Mouse (Mus musculus): Measurements from ENCODE around the gene Sdc1. TPM values are rescaled to one million over a fixed set of nuclear protein-coding genes. Genes with fewer than 3 reads are reported as not detected.

Sdc1 gene
- total and polyA plus RNA-seq, 3 experiments, result 1.7 to 5.3 (median 2.6) TPM

DNA sequence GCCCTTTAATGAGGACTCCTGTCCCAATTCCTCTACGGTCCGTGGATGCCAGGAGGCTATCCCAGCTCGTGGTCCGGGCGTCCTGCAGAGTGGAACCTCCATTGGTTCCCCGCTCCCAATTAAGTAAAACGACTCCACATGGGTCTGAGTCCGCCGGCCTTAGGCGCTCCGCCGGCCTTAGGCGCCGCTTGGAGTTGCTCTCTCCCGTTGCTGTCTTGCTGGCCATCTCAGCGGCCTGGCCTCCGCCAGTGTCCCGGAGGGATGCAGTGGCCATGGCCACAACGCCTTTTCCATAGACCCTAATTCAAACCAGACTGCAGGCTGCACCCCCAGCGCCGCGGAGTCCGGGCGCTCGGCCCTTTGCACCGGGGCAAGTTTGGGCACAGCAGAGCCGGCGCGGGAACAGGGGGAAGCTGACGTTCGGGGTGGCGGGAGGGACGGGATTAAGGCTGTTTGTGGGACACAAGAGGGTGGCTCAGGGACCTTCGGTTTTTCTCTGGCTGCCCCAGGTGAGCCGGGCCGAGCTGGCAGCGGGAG, 789 bp downstream of the Sdc1 start:
- Histone ChIP-seq H3K4me3 (replicated peaks in 1 of 3; ENCODE audit: low read depth in 2 of 3, low read length in 2 of 3, poor library complexity in 1 of 3) (peak overlapping the region; percentile 34 to 58 (median 51)), H3K27ac (ENCODE audit: insufficient read depth, low read depth) (no peak overlapping the region), H3K9ac (ENCODE audit: insufficient read depth, low read depth) (peak overlapping the region; percentile 21; the same call in 1 of the 2 replicates), H3K4me1 (ENCODE audit: control insufficient read depth in 1 of 2, insufficient read depth in 2 of 2) (peaks cover 0 to 10% of the 10 kb centered on the region in 2 experiments; a peak in 2 of 4 replicates), H3K27me3 (replicated peaks) (peaks cover 13% of the 10 kb centered on the region), H3K36me3 (replicated peaks in 1 of 2; ENCODE audit: control insufficient read depth in 1 of 2, insufficient read depth in 1 of 2, low read length in 1 of 2) (no peaks in the 10 kb centered on the region), H3K4me2 (ENCODE audit: insufficient read depth, low read depth, poor library complexity, severe bottlenecking) (peak overlapping the region; percentile 53), H3K9me3 (replicated peaks; ENCODE audit: low read length) (peaks cover 4% of the 10 kb centered on the region), H3K79me2 (replicated peaks; ENCODE audit: control insufficient read depth, extremely low read depth, insufficient read depth, poor library complexity, severe bottlenecking) (no peaks in the 10 kb centered on the region)
- in situ Hi-C loops (cut with MboI; ENCODE audit: low pct_ligation_motif_present, low pct_unique_long_range_greater_than_20kb, low sequenced_read_pairs) (loop anchor here (10.0 kb wide), 1 partner anchor 243 kb away; no protein-coding TSS in a partner anchor), dilution Hi-C loops (cut with MboI; ENCODE audit: extremely low pct_ligation_motif_present, extremely low pct_unique_long_range_greater_than_20kb, low sequenced_read_pairs) (no loop called here)
- no peak for DNase-seq (ENCODE audit: extremely low read depth)
- TF ChIP-seq MXI1 (IDR thresholded peaks at IDR 0.05; ENCODE audit: low read depth, low read length) (peak; percentile 9; the same call in 1 of the 2 replicates), SIN3A (IDR thresholded peaks at IDR 0.05; ENCODE audit: low read length) (0 out of 2 replicates have a peak, but pooled peaks have one; percentile 8), CHD2 (IDR thresholded peaks at IDR 0.05; ENCODE audit: low read length) (no peak)

DNA sequence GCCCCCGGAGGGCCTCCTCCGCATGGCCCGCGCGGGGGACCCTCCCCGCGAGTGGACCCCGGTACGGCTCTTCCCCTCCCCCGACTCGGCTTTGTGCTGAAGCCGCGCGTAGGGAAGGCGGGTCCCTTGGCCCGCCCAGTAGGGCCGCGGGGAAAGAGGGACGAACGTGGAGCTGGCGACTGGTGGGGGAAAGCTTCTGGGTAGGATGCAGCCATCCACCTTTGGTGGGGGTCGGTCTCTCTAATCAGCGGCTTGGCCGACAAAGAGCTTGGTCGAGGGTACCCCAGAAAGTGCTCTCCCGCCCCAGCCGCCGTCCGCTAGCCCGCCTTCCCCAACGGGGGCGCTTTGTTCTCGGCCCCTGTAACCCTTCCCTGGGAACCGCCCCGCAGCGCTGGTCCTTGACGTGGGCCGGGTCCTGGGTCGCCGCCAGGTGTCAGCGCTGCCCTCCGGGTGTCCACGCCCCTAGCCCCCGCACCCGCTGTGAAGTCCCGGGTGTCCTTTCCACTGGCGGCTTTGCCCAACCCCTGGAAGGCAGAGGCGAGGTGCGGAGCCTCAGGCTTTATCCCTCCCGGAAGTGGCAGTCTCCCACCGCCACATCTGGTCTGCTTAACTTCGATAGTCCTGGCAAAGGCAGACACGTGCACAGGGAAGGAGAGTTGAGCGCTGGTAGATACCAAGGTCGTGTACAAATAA, 1.5 kb downstream of the Sdc1 start:
- Histone ChIP-seq H3K4me3 (replicated peaks in 1 of 3; ENCODE audit: low read depth in 2 of 3, low read length in 2 of 3, poor library complexity in 1 of 3) (peak overlapping the region; percentile 34 to 58 (median 51)), H3K79me2 (replicated peaks; ENCODE audit: control insufficient read depth, extremely low read depth, insufficient read depth, poor library complexity, severe bottlenecking) (no peaks in the 10 kb centered on the region), H3K27ac (ENCODE audit: insufficient read depth, low read depth) (no peak overlapping the region), H3K36me3 (replicated peaks in 1 of 2; ENCODE audit: control insufficient read depth in 1 of 2, insufficient read depth in 1 of 2, low read length in 1 of 2) (no peaks in the 10 kb centered on the region), H3K9ac (ENCODE audit: insufficient read depth, low read depth) (peak overlapping the region; percentile 21; the same call in 1 of the 2 replicates), H3K4me1 (ENCODE audit: control insufficient read depth in 1 of 2, insufficient read depth in 2 of 2) (peaks cover 0 to 10% of the 10 kb centered on the region in 2 experiments; a peak in 2 of 4 replicates), H3K27me3 (replicated peaks) (peaks cover 13% of the 10 kb centered on the region), H3K4me2 (ENCODE audit: insufficient read depth, low read depth, poor library complexity, severe bottlenecking) (peak overlapping the region; percentile 53), H3K9me3 (replicated peaks; ENCODE audit: low read length) (peaks cover 4% of the 10 kb centered on the region)
- in situ Hi-C loops (cut with MboI; ENCODE audit: low pct_ligation_motif_present, low pct_unique_long_range_greater_than_20kb, low sequenced_read_pairs), result loop anchor here (10.0 kb wide), 1 partner anchor 242 kb away; no protein-coding TSS in a partner anchor
- TF ChIP-seq ETS1 (conservative IDR thresholded peaks at IDR 0.05; ENCODE audit: low read depth, low read length), result no peak
- TF ChIP-seq NELFE (IDR thresholded peaks at IDR 0.05; ENCODE audit: low read depth, low read length), result no peak
- no peak for TF ChIP-seq POLR2AphosphoS2 (IDR thresholded peaks at IDR 0.05; ENCODE audit: low read depth, low read length)
- TF ChIP-seq USF2 (conservative IDR thresholded peaks at IDR 0.05; ENCODE audit: low read depth, low read length), result no peak
- no peak for TF ChIP-seq ZC3H11A (IDR thresholded peaks at IDR 0.05; ENCODE audit: low read depth, low read length)
- TF ChIP-seq ELF1 (IDR thresholded peaks at IDR 0.05; ENCODE audit: low read depth, low read length), result 0 out of 2 replicates have a peak, but pooled peaks have one; percentile 15
- TF ChIP-seq ZMIZ1 (IDR thresholded peaks at IDR 0.05; ENCODE audit: low read depth, low read length), result no peak
- no peak for TF ChIP-seq NRF1 (IDR thresholded peaks at IDR 0.05; ENCODE audit: low read depth, low read length)
- no peak; the same call in 1 of the 2 replicates for TF ChIP-seq MXI1 (IDR thresholded peaks at IDR 0.05; ENCODE audit: low read depth, low read length)
- TF ChIP-seq TBP (conservative IDR thresholded peaks at IDR 0.05; ENCODE audit: low read depth, low read length), result no peak
- TF ChIP-seq TCF12 (IDR thresholded peaks at IDR 0.05; ENCODE audit: low read depth, low read length), result no peak
- peak in 1 of 2 experiments; percentile 37; a peak in 2 of 4 replicates for TF ChIP-seq CTCF (conservative IDR thresholded peaks at IDR 0.05 in 1 of 2, IDR thresholded peaks at IDR 0.05 in 1 of 2; ENCODE audit: low read depth in 2 of 2, low read length in 2 of 2)
- TF ChIP-seq SMC3 (IDR thresholded peaks at IDR 0.05; ENCODE audit: low read depth, low read length), result peak; percentile 30
- TF ChIP-seq SIN3A (IDR thresholded peaks at IDR 0.05; ENCODE audit: low read length), result no peak
- no peak for TF ChIP-seq HCFC1 (IDR thresholded peaks at IDR 0.05; ENCODE audit: low read depth, low read length)
- TF ChIP-seq RAD21 (IDR thresholded peaks at IDR 0.05; ENCODE audit: low read depth, low read length), result peak; percentile 12
- no peak for TF ChIP-seq PAX5 (IDR thresholded peaks at IDR 0.05; ENCODE audit: low read length)
- 0 out of 2 replicates have a peak, but pooled peaks have one; percentile 12 for TF ChIP-seq BHLHE40 (IDR thresholded peaks at IDR 0.05; ENCODE audit: low read depth, low read length)
- no peak for TF ChIP-seq JUN (IDR thresholded peaks at IDR 0.05; ENCODE audit: insufficient read depth, low read depth, low read length)
- no peak for TF ChIP-seq EP300 (IDR thresholded peaks at IDR 0.05; ENCODE audit: low read length)
- no peak for TF ChIP-seq MYC (IDR thresholded peaks at IDR 0.05; ENCODE audit: low read depth, low read length)
- no peak for TF ChIP-seq UBTF (IDR thresholded peaks at IDR 0.05; ENCODE audit: low read depth, low read length)
- TF ChIP-seq USF1 (IDR thresholded peaks at IDR 0.05; ENCODE audit: low read depth, low read length), result no peak
- no peak for TF ChIP-seq MAFK (IDR thresholded peaks at IDR 0.05; ENCODE audit: insufficient replicate concordance, low read length)
- no peak for TF ChIP-seq MAZ (IDR thresholded peaks at IDR 0.05; ENCODE audit: low read depth, low read length)
- no peak for DNase-seq (ENCODE audit: extremely low read depth)
- dilution Hi-C loops (cut with MboI; ENCODE audit: extremely low pct_ligation_motif_present, extremely low pct_unique_long_range_greater_than_20kb, low sequenced_read_pairs), result no loop called here

All from CH12.LX (cell line).